Mouse (Mus musculus): ENCODE data around the gene Aaed1. TPM values are rescaled to one million over a fixed set of nuclear protein-coding genes. Genes with fewer than 3 reads are reported as not detected.

Aaed1 gene
- polyA plus RNA-seq, 1 experiment from 2014 or later: 41.3 TPM

GRCm38 (mm10) chr13:64244685-64245261 lies 67.7 kb downstream of the Aaed1 start:
- no peak overlapping the region for H3K27ac ChIP-seq
- H3K4me1 ChIP-seq (replicated peaks): peaks cover 4% of the 10 kb centered on the region
- no peaks in the 10 kb centered on the region for H3K9me3 ChIP-seq
- no peak for ATAC-seq
- no peaks in the 10 kb centered on the region for H3K27me3 ChIP-seq (replicated peaks)
- H3K4me2 ChIP-seq (replicated peaks): no peak overlapping the region
- 88% methylated on average over 4 of the region's 4 CpGs for WGBS
- no peak overlapping the region for H3K9ac ChIP-seq
- no peaks in the 10 kb centered on the region for H3K36me3 ChIP-seq
- H3K4me3 ChIP-seq (replicated peaks): no peak overlapping the region

- H3K4me1 ChIP-seq (replicated peaks): no peaks in the 10 kb centered on the region
- H3K9ac ChIP-seq: no peak overlapping the region
- no peak overlapping the region for H3K4me3 ChIP-seq (replicated peaks)
- H3K4me2 ChIP-seq (replicated peaks): no peak overlapping the region
- H3K27ac ChIP-seq: no peak overlapping the region
- no peaks in the 10 kb centered on the region for H3K27me3 ChIP-seq (replicated peaks)
- H3K36me3 ChIP-seq: no peaks in the 10 kb centered on the region
- no peaks in the 10 kb centered on the region for H3K9me3 ChIP-seq
- ATAC-seq: no peak
These were observed 69.8 kb downstream of the Aaed1 start for GRCm38 (mm10) chr13:64242721-64243120.

- no peaks in the 10 kb centered on the region for H3K27me3 ChIP-seq (replicated peaks)
- 72% methylated on average over 7 of the region's 7 CpGs for WGBS
- no peak overlapping the region for H3K9ac ChIP-seq
- no peak for ATAC-seq
- H3K4me2 ChIP-seq (replicated peaks): no peak overlapping the region
- H3K9me3 ChIP-seq: no peaks in the 10 kb centered on the region
- no peak overlapping the region for H3K27ac ChIP-seq
- H3K36me3 ChIP-seq: no peaks in the 10 kb centered on the region
- no peak overlapping the region for H3K4me3 ChIP-seq (replicated peaks)
- H3K4me1 ChIP-seq (replicated peaks): 0 out of 2 replicates have a peak, but pooled peaks cover 2% of the 10 kb centered on the region
These were observed 71.9 kb downstream of the Aaed1 start for GRCm38 (mm10) chr13:64240626-64241025.

- H3K4me3 ChIP-seq (replicated peaks): no peak overlapping the region
- H3K4me1 ChIP-seq (replicated peaks): 0 out of 2 replicates have a peak, but pooled peaks cover 6% of the 10 kb centered on the region
- H3K27me3 ChIP-seq (replicated peaks): no peaks in the 10 kb centered on the region
- no peak overlapping the region for H3K4me2 ChIP-seq (replicated peaks)
- H3K36me3 ChIP-seq: no peaks in the 10 kb centered on the region
- ATAC-seq: no peak
- H3K9ac ChIP-seq: no peak overlapping the region
- H3K27ac ChIP-seq: no peak overlapping the region
- H3K9me3 ChIP-seq: no peaks in the 10 kb centered on the region
These were observed 74.8 kb downstream of the Aaed1 start for GRCm38 (mm10) chr13:64237681-64238157.

GRCm38 (mm10) chr13:64237000-64237680 lies 75.4 kb downstream of the Aaed1 start:
- 0 out of 2 replicates have a peak, but pooled peaks cover 6% of the 10 kb centered on the region for H3K4me1 ChIP-seq (replicated peaks)
- no peaks in the 10 kb centered on the region for H3K27me3 ChIP-seq (replicated peaks)
- no peak overlapping the region for H3K9ac ChIP-seq
- ATAC-seq: peak; percentile 54; the same call in 1 of the 2 replicates
- 32% methylated on average over 4 of the region's 4 CpGs for WGBS
- no peak overlapping the region for H3K4me3 ChIP-seq (replicated peaks)
- no peak overlapping the region for H3K4me2 ChIP-seq (replicated peaks)
- no peak overlapping the region for H3K27ac ChIP-seq
- H3K9me3 ChIP-seq: no peaks in the 10 kb centered on the region
- H3K36me3 ChIP-seq: no peaks in the 10 kb centered on the region

GRCm38 (mm10) chr13:64235777-64236176 lies 76.7 kb downstream of the Aaed1 start:
- H3K9ac ChIP-seq: no peak overlapping the region
- 68% methylated on average over 3 of the region's 3 CpGs for WGBS
- ATAC-seq: no peak
- no peak overlapping the region for H3K4me2 ChIP-seq (replicated peaks)
- 0 out of 2 replicates have a peak, but pooled peaks cover 6% of the 10 kb centered on the region for H3K4me1 ChIP-seq (replicated peaks)
- H3K27me3 ChIP-seq (replicated peaks): no peaks in the 10 kb centered on the region
- no peaks in the 10 kb centered on the region for H3K9me3 ChIP-seq
- no peak overlapping the region for H3K27ac ChIP-seq
- H3K36me3 ChIP-seq: no peaks in the 10 kb centered on the region
- no peak overlapping the region for H3K4me3 ChIP-seq (replicated peaks)

GRCm38 (mm10) chr13:64235062-64235715 lies 77.3 kb downstream of the Aaed1 start:
- Histone ChIP-seq H3K9ac (no peak overlapping the region), H3K4me3 (replicated peaks) (no peak overlapping the region), H3K9me3 (no peaks in the 10 kb centered on the region), H3K27ac (no peak overlapping the region), H3K4me2 (replicated peaks) (no peak overlapping the region), H3K4me1 (replicated peaks) (0 out of 2 replicates have a peak, but pooled peaks cover 6% of the 10 kb centered on the region), H3K36me3 (no peaks in the 10 kb centered on the region), H3K27me3 (replicated peaks) (no peaks in the 10 kb centered on the region)
- 56% methylated on average over 4 of the region's 4 CpGs for WGBS
- ATAC-seq: no peak

GRCm38 (mm10) chr13:64233139-64233538 lies 79.4 kb downstream of the Aaed1 start:
- no peak overlapping the region for H3K4me2 ChIP-seq (replicated peaks)
- H3K27me3 ChIP-seq (replicated peaks): no peaks in the 10 kb centered on the region
- no peak overlapping the region for H3K9ac ChIP-seq
- H3K27ac ChIP-seq: no peak overlapping the region
- no peaks in the 10 kb centered on the region for H3K36me3 ChIP-seq
- no peaks in the 10 kb centered on the region for H3K9me3 ChIP-seq
- ATAC-seq: no peak
- H3K4me1 ChIP-seq (replicated peaks): 0 out of 2 replicates have a peak, but pooled peaks cover 6% of the 10 kb centered on the region
- WGBS: 68% methylated on average over 4 of the region's 4 CpGs
- H3K4me3 ChIP-seq (replicated peaks): no peak overlapping the region

- H3K27ac ChIP-seq: no peak overlapping the region
- H3K9ac ChIP-seq: no peak overlapping the region
- H3K36me3 ChIP-seq: no peaks in the 10 kb centered on the region
- no peak overlapping the region for H3K4me2 ChIP-seq (replicated peaks)
- no peak overlapping the region for H3K4me3 ChIP-seq (replicated peaks)
- no peak for ATAC-seq
- no peaks in the 10 kb centered on the region for H3K27me3 ChIP-seq (replicated peaks)
- H3K9me3 ChIP-seq: no peaks in the 10 kb centered on the region
- WGBS: 88% methylated on average over 4 of the region's 4 CpGs
- H3K4me1 ChIP-seq (replicated peaks): no peaks in the 10 kb centered on the region
These were observed 85.8 kb downstream of the Aaed1 start for GRCm38 (mm10) chr13:64226725-64227124.

GRCm38 (mm10) chr13:64225738-64226137 lies 86.8 kb downstream of the Aaed1 start:
- no peaks in the 10 kb centered on the region for H3K4me1 ChIP-seq (replicated peaks)
- H3K4me3 ChIP-seq (replicated peaks): no peak overlapping the region
- no peak overlapping the region for H3K27ac ChIP-seq
- no peaks in the 10 kb centered on the region for H3K36me3 ChIP-seq
- no peak overlapping the region for H3K9ac ChIP-seq
- no peak overlapping the region for H3K4me2 ChIP-seq (replicated peaks)
- WGBS: 77% methylated on average over 3 of the region's 3 CpGs
- ATAC-seq: no peak
- no peaks in the 10 kb centered on the region for H3K9me3 ChIP-seq
- no peaks in the 10 kb centered on the region for H3K27me3 ChIP-seq (replicated peaks)
